Mouse (Mus musculus): Measurements from ENCODE around the gene Sox6.
A peak's percentile ranks its signal among the peaks of the same experiment; 100 is the strongest.
"Not testable (repeated sequence)": the region's sequence is repeated elsewhere in the genome, so short reads cannot be mapped to it uniquely, and the experiment has no call there.

Sox6 gene

DNA sequence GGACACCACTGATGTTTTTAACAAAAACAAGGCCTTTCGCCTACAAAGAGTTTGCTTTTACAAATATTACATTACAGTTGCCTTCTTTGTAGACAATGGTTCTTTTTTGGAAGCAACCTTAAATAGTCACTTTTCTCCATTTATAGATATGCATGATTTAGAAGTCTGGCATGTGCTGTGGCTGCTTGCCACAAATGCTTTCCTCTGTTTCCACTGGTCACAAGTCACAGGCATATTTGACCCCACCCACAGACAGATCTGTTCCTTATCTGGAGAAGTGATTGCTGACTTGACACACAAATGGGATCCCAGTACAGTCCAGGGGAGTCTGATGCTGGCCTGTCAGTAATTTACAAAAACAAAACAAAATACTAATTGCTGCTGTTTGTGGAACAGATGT is 409.8 kb downstream of the Sox6 start:
- DNase-seq = no peak

- DNase-seq = no peak
These were observed 412.6 kb downstream of the Sox6 start for GRCm38 (mm10) chr7:115625956-115626355.

DNA sequence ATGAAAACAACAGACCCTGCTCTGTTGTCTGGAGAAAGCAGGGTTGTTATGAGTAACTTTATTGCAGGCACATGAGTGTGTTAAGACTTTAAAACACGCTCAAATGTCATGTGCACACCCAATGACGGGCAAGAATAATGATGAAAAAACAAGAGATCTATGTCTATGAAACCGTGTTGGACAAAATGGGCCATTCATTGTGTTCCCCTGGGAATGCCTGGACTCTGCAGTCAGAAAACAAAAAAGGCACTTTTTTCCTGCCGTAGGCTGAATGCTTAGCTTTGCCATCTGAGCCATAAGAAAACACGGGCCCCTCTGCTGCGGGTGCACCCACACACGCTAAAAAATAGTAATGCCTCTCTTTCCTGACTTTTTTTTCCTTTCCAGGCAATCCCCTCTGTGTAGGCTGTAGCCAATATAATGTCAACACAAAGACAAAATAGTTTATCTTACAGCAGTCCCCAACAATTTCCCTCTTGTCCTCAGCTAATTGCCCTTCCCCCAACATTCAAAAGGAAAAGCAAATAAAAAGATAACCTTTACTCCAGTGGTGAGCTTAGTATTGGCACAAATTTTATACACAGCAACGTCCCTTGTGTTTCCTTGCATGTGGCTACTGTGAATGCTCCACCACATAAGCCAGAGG is 413.6 kb downstream of the Sox6 start:
- DNase-seq = no peak

DNA sequence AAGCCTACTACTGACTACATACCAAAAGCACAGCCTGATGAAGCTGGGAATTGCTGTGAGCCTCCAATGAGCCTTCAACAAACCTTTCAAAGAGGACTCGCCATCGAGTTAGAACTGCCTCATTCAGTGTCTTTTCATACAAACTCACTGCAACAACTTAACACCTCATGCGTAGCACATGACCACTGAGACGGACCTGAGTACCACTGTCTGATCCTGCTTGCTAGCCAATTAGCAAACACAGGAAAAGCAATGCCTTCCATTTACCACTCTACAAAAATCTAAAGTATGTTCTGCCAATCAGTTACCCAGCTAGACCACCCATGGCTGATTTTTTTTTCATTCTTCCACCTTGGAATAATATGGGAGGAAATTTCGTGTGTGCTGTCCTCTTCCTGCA is 414.1 kb downstream of the Sox6 start:
- no peak for DNase-seq

DNA sequence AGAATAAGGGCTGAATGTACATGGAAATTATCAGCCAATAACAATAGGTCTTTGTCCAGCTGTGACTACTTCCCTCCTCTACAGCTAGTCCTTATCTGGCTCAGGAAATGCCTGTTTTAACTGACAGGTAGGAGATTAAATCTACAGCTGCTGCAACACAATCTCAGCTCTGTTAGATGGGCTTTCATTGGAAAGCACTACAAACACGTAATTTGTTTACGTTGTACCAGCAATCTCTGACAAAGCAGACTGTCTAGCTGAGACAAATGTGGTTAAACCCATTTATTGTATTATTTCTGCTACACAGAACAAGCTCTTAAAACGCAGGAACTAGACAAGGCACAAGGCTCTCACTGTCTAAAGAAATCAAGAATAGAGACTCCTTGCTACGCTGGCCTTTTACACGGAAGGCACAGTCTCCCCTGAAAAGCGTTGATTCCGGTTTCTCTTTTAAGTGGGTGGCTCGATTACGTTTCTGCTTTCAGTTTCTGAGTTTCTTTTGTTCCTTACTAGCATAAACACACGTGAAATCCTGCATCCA is 422.8 kb downstream of the Sox6 start:
- peak; percentile 44 to 54 for DNase-seq

GRCm38 (mm10) chr7:115607485-115607884 is 431.1 kb downstream of the Sox6 start:
- no peak for DNase-seq

DNA sequence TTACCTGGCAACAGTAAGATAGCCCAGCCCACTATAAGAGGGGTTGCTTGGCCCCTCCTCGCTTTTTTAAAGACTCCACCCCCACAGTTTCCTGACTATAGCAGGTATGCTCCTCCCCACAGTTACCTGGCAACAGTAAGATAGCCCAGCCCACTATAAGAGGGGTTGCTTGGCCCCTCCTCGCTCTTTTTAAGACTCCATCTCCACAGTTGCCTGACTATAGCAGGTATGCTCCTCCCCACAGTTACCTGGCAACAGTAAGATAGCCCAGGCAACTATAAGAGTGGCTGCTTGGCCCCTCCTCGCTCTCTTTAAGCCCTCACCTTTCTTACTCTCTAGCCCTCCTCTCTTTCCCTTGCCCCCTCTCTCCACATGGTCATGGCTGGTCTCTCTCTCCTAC is 432.5 kb downstream of the Sox6 start:
- DNase-seq = not testable (repeated sequence)

DNA sequence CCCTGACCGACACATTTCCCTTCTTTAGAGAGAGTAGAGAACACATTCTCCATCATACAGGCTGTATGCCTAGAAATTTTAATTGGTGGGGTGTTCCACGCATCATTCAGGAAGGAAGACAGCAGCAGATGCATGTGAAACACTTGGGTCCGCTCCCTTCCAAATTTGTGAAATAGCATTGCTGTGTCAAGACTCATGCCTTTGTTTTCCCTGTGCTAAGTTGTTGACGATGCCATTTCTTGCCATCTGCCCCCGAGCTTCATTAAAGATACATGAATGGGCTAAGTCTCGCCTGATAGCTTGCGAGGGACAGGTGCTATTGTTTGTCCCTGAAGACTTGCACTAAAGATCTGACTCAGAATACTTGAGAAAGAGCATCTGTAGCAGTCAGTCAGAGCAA is 433.7 kb downstream of the Sox6 start:
- no peak for DNase-seq

DNA sequence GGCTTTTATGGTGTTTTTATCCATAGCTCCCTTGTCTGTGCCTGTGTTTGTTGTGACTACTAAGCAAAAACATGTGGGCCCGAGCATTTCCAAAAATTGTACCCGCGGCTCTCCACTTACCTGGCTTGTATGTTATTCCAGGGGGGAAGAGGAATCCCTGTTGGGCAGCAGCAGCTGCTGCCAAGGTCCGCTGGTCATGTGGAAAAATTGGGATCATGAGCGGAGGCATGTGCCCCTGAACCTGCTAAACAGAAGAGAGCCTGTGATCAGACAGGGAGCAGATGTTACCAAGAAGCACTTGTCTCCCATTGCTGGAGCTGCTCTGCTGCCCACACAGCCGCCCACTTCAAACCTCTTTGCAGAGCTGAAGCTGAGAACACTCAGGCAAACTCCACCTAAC is 441.2 kb downstream of the Sox6 start:
- DNase-seq = no peak

DNA sequence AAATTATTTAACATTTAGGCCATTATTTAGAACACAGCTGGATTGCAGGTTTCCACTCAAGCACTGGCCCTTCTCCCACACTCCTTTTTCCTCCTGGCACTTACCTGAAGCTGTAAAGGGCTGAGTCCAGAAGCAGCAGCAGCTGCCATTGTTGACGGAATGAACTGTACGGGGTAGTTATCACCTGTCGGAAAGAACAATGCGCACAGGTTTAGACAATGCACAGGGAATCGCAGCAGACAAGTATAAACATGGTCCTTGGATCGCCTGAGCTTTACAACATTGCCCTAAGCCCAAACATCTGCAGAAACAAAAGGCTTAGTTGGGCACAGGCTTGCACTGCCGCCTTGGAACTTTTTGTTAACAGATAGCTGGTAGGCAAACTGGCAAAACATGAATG is 458.1 kb downstream of the Sox6 start:
- DNase-seq = no peak

DNA sequence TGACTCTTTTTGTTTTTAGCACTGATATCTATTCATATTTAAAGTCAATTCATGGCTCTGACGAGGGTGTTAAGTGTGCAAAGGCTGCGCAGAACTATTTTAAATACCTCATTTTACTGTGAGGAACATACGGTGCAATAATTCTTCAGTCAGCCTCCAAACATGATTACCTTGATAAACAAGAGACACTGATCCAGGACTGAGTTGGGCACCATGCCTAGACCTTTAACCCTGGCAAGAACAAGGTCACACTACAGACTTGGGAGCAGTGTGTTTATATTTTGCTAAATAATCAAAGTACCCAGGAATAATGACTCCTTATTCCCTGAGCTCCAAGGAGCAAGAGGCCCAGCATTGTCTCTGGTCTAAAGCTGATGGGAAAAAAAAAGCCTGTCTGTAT is 458.8 kb downstream of the Sox6 start:
- DNase-seq = no peak

DNA sequence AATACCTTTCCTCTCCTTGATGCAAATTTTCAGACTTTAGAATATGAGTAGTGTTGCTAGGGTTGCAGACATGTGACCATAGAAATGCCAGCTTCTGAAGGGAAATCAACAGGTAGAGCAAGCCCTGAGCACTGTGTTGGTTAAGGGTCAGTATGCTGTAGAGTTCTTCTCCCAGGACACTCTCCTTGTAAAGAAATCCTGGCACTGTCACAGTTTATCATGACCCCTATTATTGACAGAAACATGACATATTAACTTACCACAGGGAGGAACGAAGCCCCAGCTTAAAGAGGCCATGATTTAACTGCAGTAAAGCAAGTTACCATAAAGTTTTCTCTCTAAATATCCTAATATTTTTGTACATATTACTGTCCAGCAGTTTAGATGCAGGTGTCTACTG is 462.2 kb downstream of the Sox6 start:
- no peak for DNase-seq

DNA sequence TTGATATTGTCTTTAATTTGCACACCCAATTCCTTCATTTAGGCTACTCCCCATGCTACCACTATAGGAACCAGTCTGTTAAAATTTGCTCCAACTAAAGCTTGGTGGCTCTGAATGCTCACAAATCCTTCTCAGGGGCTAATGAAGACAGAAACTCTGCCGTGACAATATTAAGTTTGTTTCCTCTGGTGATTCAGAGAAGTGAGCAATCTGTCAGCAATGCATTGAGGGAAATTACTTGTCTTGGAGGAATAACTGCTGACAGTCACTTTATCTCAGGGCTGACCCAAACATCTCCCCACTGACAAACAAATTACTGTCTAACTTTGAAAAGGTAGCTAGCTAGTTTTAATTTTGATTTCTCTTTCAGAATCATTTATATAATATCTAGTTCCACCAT is 463.8 kb downstream of the Sox6 start:
- no peak for DNase-seq

- DNase-seq = no peak
These were observed 469.8 kb downstream of the Sox6 start for GRCm38 (mm10) chr7:115568821-115569240.

GRCm38 (mm10) chr7:115568301-115568700 is 470.3 kb downstream of the Sox6 start:
- no peak for DNase-seq

GRCm38 (mm10) chr7:115566818-115567217 is 471.8 kb downstream of the Sox6 start:
- DNase-seq = no peak

DNA sequence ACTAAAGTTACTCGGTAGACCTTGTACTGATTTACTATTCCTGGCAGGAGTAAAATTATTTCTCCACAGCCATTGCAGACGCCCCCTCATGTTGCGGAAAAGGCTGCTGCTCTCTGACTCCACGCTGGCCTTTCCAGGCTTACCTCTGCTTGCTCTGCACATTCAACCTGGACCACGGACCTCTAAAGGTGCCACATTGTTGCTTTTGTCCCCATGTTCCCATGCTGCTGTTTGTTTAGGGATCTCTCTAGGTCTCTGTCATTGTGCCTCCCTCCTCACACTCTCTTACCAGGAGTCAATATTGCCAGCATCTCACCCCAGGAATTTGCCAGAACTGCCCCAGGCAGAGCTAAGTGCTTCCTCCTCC is 473.6 kb downstream of the Sox6 start:
- no peak for DNase-seq

- DNase-seq = no peak
These were observed 474.1 kb downstream of the Sox6 start for GRCm38 (mm10) chr7:115564359-115565059.

DNA sequence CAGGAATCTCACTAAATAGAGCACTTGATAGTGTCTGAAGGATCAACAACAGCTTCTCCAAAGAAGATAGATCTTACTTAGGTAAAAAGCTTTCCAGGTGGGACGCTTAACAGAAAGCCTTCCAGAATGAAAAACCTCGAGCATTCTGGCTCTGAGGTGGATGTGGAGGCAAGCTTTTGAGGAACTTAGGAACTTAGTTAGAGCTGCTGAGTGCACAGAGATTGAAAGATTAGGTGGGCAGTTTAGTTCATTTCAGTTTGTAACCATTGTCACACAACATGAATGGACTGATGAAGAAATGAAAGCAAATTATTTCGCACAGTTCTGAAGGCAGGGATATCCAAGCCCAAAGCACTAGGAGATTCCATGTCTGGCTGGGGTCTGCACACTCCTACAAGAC is 481.9 kb downstream of the Sox6 start:
- no peak for DNase-seq

GRCm38 (mm10) chr7:115550197-115550804 is 488.3 kb downstream of the Sox6 start:
- no peak for DNase-seq

GRCm38 (mm10) chr7:115549670-115550069 is 488.9 kb downstream of the Sox6 start:
- no peak for DNase-seq

GRCm38 (mm10) chr7:115545585-115546374 is 492.8 kb downstream of the Sox6 start:
- no peak for DNase-seq

GRCm38 (mm10) chr7:115543596-115543995 is 495.0 kb downstream of the Sox6 start:
- no peak for DNase-seq

All from B cell, adult 2 months (primary cell).